Mouse (Mus musculus): Measurements from ENCODE around the gene Bcdin3d. TPM values are rescaled to one million over a fixed set of nuclear protein-coding genes. Genes with fewer than 3 reads are reported as not detected.

The Bcdin3d gene
- polyA plus RNA-seq, 1 experiment, result 13.2 TPM

DNA sequence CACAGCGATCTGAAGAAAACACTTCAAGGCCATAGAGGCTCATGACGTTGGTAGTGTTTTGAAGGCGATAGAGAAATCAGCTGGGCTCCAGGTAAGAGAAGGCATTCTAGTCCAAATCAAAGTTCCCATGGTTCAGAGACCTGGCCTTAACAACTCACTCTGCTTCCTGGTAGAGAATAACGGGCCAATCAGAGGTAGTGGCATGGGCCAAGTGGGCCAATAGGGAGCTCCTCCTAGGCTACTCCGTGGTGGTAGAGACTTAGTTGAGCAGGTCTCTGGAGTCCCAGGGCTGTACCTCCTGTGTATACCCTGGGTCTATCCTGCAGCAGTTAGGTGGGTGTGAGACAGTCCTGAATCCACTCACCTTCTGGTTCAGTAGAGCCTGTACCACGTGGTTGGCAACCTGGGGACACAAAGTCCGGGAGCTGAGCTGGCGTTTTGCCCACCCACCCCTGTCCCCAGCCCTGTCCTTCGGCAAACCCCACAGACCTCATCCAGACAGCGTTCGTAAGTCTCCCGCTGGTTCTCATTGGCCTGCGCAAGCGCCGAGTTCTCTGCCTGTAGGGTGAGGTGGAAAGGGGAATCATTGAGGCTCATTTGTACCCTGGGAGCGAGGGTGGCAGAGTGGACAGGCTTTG lies 41.3 kb downstream of the Bcdin3d start:
- no peak for TF ChIP-seq GATA1 (IDR thresholded peaks at IDR 0.05; ENCODE audit: low read length)

DNA sequence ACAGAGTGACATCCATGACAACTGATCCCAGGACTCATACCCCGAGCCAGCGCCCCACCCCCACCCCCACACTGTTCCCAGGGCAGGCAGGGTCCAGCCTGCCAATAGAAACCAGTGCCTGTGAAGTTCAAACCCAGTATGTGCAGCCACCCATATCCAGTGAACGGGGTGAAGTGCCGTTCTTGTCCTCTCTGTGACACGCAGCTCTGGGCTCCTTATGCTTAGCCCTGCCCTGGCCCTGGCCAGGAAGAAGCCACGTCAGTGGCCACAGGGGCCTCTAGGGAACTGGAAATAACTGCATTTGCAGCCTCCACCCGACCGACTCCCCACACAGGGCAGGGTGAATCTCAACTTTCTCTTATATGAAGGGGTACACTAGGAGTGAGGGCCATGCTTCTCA lies 42.6 kb downstream of the Bcdin3d start:
- no peak for TF ChIP-seq GATA1 (IDR thresholded peaks at IDR 0.05; ENCODE audit: low read length)

DNA sequence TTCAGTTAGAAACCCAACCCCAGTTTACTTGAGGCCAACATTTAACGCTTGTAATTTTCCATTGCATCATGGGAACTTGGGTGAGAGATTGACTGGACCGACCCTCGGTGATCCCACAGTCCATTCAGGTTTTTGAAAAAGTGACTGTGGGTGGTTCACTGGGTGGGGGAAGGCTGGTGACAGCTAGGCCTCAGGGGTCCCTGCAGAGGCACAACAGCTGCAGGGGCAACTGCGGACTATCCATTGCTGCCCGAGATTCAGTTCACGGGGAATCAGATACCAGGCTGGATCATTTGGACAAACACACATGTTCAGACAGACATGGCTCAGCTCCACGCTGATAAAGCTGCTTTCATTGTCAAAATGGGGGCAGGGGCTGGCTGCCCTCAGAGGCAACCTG lies 43.0 kb downstream of the Bcdin3d start:
- no peak for TF ChIP-seq GATA1 (IDR thresholded peaks at IDR 0.05; ENCODE audit: low read length)

DNA sequence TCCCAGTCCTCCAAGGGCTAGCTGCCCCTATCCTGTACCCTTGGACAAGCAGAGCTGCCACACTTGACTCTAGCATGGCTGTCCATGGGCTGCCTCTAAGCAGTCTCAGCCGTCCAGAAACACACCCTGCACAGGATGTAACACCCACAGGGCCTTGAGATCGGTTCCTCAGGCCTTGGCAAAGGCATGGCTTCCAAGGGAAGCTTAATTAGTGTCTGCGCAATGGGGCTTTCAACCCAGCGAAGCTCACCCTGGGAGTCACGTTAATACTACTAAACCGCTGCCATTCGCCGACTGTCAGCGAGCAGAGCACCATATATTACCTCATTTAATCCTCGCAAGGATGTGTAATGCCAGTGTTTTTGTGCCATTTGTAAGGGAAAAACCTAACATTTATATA lies 43.5 kb downstream of the Bcdin3d start:
- TF ChIP-seq GATA1 (IDR thresholded peaks at IDR 0.05; ENCODE audit: low read length), result no peak

DNA sequence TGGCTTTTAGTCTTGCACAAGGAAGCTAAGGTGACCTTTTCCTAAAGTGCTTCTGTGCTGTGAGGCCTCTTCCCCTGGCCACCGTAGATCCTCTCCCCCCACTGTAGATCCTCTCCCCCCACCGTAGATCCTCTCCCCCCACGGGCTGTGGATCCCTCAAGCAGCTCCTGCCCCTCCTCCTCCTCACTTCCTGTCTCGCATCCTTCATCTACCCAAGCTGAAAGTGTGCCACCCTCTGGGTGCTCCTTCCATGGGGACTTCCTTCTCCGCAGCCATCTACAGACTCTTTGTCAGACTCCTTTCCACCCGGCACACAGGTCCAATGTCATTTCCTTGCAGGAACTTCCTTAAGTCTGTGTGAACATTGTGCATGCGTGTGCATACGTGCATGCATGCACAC lies 44.1 kb downstream of the Bcdin3d start:
- TF ChIP-seq GATA1 (IDR thresholded peaks at IDR 0.05; ENCODE audit: low read length), result no peak

DNA sequence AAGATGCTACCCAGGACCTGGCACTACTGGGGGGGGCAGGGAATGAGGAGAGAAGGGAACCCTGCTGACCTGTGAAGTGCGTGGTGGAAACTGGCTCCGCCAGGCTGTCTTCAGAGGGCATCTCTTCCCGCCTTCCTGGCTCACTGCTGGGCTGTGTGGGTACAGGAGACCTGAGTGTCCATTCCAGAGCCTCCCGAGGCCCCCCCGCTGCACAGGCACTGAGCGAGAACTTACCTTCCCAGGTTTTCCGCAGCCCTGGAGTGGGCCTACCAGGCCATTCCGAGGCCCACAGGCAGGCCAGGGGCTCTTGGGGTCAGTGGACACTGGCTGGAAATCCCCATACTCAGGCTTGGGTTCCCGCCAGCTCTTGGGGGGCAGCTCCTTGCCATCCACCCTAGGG lies 50.6 kb downstream of the Bcdin3d start:
- TF ChIP-seq GATA1 (IDR thresholded peaks at IDR 0.05; ENCODE audit: low read length), result no peak

DNA sequence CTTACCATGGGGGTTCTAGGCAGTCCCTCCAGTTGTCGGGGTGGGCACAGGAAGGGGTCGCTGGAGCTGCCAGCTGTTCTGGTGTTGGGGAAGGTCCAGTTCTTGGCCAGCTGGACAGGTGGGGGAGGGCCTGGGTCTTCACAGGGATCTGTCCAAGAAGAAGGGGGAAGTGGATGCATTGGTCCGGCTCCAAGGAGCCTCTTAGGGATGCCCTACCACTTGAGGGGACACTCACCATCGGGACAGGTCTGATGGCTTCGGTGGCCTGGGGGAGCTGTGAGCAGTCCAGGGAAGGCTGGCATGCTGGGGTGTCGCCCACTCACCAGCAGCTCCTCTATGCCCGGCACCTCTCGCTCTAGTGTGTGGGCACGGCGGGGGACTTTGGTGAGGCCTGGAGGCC lies 51.4 kb downstream of the Bcdin3d start:
- no peak for TF ChIP-seq GATA1 (IDR thresholded peaks at IDR 0.05; ENCODE audit: low read length)

DNA sequence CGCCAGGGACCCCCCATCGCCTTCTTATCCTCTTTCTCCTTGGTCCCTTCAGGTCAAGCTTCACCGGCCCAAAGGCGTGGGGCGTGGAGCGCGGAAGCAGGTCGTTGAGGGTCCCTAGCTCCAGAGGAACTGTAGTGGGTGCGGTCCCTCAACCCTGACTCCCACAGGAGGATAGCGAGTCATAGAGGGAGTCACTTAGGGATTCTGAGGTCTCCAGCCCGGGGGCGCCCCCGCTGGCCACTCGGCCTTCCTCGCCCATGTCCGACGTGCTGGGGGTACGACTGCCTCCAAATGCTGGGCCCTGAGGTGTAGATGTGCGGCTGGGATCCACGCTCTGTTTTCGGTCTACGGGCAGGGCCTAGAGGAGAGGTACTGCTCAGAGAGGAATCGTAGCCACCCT lies 52.0 kb downstream of the Bcdin3d start:
- no peak for TF ChIP-seq GATA1 (IDR thresholded peaks at IDR 0.05; ENCODE audit: low read length)

DNA sequence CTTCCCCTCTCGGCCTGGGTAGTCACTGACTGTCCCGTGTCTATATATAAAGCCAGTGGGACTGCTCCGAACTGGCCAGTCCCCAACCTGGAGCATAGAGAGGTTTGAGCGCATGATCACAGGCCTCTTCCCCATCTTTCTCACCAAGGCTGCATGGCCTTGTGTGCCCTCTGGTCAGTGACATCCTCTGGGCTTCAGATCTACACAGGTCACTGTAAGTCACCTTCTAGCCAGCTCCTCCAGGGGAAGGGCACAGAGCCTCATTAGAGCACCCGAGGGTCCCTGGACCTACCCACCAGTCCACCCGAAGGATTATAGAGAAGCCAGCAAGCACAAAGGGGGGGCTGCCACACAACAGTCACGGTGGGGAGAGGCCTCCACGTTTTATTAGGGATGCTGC lies 52.9 kb downstream of the Bcdin3d start:
- TF ChIP-seq GATA1 (IDR thresholded peaks at IDR 0.05; ENCODE audit: low read length), result no peak

DNA sequence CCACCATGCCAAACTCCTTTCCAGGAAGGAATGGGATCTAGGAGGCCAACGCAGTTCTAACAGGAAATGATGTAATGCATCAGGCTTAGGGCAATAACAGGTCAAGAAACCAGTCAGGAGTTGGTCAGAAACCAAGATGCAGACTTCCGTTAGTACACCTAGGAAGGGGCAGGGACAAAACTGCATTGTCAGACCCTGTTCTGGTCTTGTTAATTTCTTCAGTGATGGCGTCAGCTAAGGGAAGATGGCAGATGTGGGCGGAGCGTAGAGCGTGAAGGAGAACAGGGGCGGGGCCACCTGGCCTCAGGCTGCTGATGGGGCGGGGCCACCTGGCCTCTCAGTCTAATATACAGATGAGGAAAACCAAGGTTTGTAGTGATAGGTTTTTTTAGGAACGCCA lies 53.4 kb downstream of the Bcdin3d start:
- no peak for TF ChIP-seq GATA1 (IDR thresholded peaks at IDR 0.05; ENCODE audit: low read length)

DNA sequence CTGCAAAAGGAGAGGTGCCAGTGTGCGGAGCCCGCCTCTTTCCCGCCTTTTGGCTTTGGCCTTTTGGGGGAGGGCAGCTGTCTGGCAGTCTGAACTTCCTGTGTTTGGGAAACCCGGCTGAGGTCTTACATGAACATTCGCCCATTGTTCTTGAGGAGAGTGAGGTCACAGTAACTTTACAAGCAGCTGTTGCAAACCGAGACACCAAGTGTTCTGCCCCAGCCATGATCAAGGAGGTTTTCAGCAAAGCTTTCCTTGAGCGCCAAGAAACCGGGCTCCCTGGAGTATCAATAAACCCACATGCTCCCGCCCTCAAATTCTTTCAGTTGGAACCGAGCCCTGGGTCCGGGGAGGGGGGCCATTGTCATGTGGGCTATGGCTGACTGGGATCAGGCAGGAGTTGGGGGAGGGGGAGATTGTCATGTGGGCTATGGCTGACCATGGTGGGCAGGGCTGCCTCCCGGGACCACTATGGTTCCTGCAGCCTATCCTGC lies 54.0 kb downstream of the Bcdin3d start:
- no peak for TF ChIP-seq GATA1 (IDR thresholded peaks at IDR 0.05; ENCODE audit: low read length)

DNA sequence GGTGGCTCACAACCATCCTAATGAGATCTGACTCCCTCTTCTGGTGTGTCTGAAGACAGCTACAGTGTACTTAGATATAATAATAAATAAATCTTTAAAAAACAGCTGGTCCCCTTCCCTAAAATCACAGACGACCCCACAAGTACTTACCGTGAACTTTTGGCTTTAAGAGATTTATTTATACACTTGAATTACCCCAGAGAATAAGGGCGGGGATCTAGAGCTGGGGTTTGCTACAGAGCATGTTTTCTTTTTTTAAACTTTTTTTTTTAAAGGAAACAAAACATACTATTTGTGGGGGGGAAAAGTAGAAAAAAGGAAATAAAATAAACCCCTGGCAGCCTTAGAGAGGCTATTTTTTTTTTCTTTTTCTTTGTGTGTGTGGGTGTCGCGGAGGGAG lies 54.4 kb downstream of the Bcdin3d start:
- TF ChIP-seq GATA1 (IDR thresholded peaks at IDR 0.05; ENCODE audit: low read length), result no peak

Other genes starting within 250 kb of the Bcdin3d start
- not detected in 2 replicates for gene Kcnh3, start 249.9 kb downstream of the Bcdin3d start, polyA plus RNA-seq (2012)
- 87.2 and 126 TPM in 2 replicates for gene Mcrs1, start 222.8 kb downstream of the Bcdin3d start, polyA plus RNA-seq (2012)
- 25.8 and 30.9 TPM in 2 replicates for gene Prpf40b, start 179.6 kb downstream of the Bcdin3d start, polyA plus RNA-seq (2012)
- not detected in 2 replicates for gene Fam186b, start 178.8 kb downstream of the Bcdin3d start, polyA plus RNA-seq (2012)
- 0.02 and 0.04 TPM in 2 replicates for gene Fmnl3, start 104.2 kb downstream of the Bcdin3d start, polyA plus RNA-seq (2012)
- gene Tmbim6, start 81.8 kb downstream of the Bcdin3d start, polyA plus RNA-seq (2012), result 111 and 147 TPM in 2 replicates
- gene Nckap5l, start 17.0 kb downstream of the Bcdin3d start, polyA plus RNA-seq (2012), result 19.4 and 25.1 TPM in 2 replicates
- gene Faim2, start 53.4 kb upstream of the Bcdin3d start, polyA plus RNA-seq (2012), result not detected in 2 replicates
- not detected in 2 replicates for gene Aqp2, start 104.3 kb upstream of the Bcdin3d start, polyA plus RNA-seq (2012)
- not detected in 2 replicates for gene Aqp5, start 116.1 kb upstream of the Bcdin3d start, polyA plus RNA-seq (2012)
- not detected in 2 replicates for gene Aqp6, start 126.7 kb upstream of the Bcdin3d start, polyA plus RNA-seq (2012)
- 19.2 and 25.9 TPM in 2 replicates for gene Racgap1, start 176.9 kb upstream of the Bcdin3d start, polyA plus RNA-seq (2012)
- not detected in 2 replicates for gene Asic1, start 195.6 kb upstream of the Bcdin3d start, polyA plus RNA-seq (2012)
- gene Smarcd1, start 227.4 kb upstream of the Bcdin3d start, polyA plus RNA-seq (2012), result 42.8 and 56.5 TPM in 2 replicates
- 4.9 and 6.8 TPM in 2 replicates for gene Gm17349, start 230.8 kb upstream of the Bcdin3d start, polyA plus RNA-seq (2012)
- gene Gpd1, start 242.8 kb upstream of the Bcdin3d start, polyA plus RNA-seq (2012), result not detected in 2 replicates

Data from G1E-ER4 (cell line).